Mouse (Mus musculus) stomach, embryonic 16.5 days (tissue): ENCODE measurements around the gene Pla2g1b. TPM values are rescaled to one million over a fixed set of nuclear protein-coding genes. Genes with fewer than 3 reads are reported as not detected.
"Not testable (repeated sequence)": the region's sequence is repeated elsewhere in the genome, so short reads cannot be mapped to it uniquely, and the experiment has no call there.

Experiments used
- ATAC-seq: fragments of 200-750 bp; cut with Nextera tagmentation; 2 replicates; pipeline ENCODE4 v1.8.0; 2017; ENCODE audit warnings: moderate number of reproducible peaks, moderate TSS enrichment; ENCODE audit not compliant: insufficient read depth, low FRiP score
- H3K27ac ChIP-seq: fragments of 300-500 bp; sonication (generic); 2 replicates; pipeline ENCODE4 v1.5.1; 2014; ENCODE audit warnings: low read length
- H3K27me3 ChIP-seq: fragments of 300-500 bp; sonication (generic); 2 replicates; pipeline ENCODE4 v1.6.1; 2014; ENCODE audit warnings: low read length, control low read depth, mixed read lengths; ENCODE audit not compliant: control insufficient read depth, insufficient read depth
- H3K36me3 ChIP-seq: fragments of 300-500 bp; sonication (generic); 2 replicates; pipeline ENCODE4 v1.6.1; 2014; ENCODE audit warnings: low read length; ENCODE audit not compliant: control insufficient read depth, insufficient read depth
- H3K4me1 ChIP-seq: fragments of 300-500 bp; sonication (generic); 2 replicates; pipeline ENCODE4 v1.6.1; 2014; ENCODE audit warnings: low read length, control low read depth, mixed read lengths; ENCODE audit not compliant: control insufficient read depth, insufficient read depth
- H3K4me2 ChIP-seq: fragments of 300-500 bp; sonication (generic); 2 replicates; pipeline ENCODE4 v1.6.1; 2014; ENCODE audit warnings: low read depth, low read length, mixed read lengths
- H3K4me3 ChIP-seq: fragments of 300-500 bp; sonication (generic); replicated peaks from 2 replicates; pipeline ENCODE4 v1.5.1; 2014; ENCODE audit warnings: mild to moderate bottlenecking, low read length
- H3K9ac ChIP-seq: fragments of 300-500 bp; sonication (generic); 2 replicates; pipeline ENCODE4 v1.6.1; 2014; ENCODE audit warnings: low read length
- H3K9me3 ChIP-seq: fragments of 300-500 bp; sonication (generic); replicated peaks from 2 replicates; pipeline ENCODE4 v1.6.1; 2016; ENCODE audit warnings: low read length, control low read depth; ENCODE audit not compliant: control insufficient read depth
- WGBS: fragments of 180-500 bp; shearing (Covaris S2); extraction: QIAGEN DNeasy Blood & Tissue Kit; methylation state at CpG from one replicate; pipeline ENCODE4 v1.1.7; 2014; 5-methylcytosine and 5-hydroxymethylcytosine counted together
- polyA plus RNA-seq: library from polyadenylated mRNA; unstranded; fragments of >200 nt; fragmentation: Nextera tagmentation; extraction: Ambion mirVana; gene quantifications from 2 replicates; pipeline ENCODE4 v1.2.1, GENCODE M21; 2015

Pla2g1b gene
- polyA plus RNA-seq, 1 experiment from 2014 or later, result 16.6 TPM

GRCm38 (mm10) chr5:115495618-115496017, 29.6 kb downstream of the Pla2g1b start:
- H3K27me3 ChIP-seq, H3K27ac ChIP-seq, H3K4me2 ChIP-seq, H3K36me3 ChIP-seq, H3K9ac ChIP-seq, H3K4me3 ChIP-seq, ATAC-seq, H3K9me3 ChIP-seq: not testable (repeated sequence)
- 80% methylated on average over 3 of the region's 3 CpGs for WGBS
- peaks cover 21% of the 10 kb centered on the region for H3K4me1 ChIP-seq

- H3K27me3 ChIP-seq, result no peaks in the 10 kb centered on the region
- ATAC-seq, result no peak
- no peak overlapping the region for H3K9ac ChIP-seq
- H3K9me3 ChIP-seq, result no peaks in the 10 kb centered on the region
- H3K36me3 ChIP-seq, result no peaks in the 10 kb centered on the region
- H3K27ac ChIP-seq, result no peak overlapping the region
- H3K4me1 ChIP-seq, result peaks cover 10% of the 10 kb centered on the region
- no peak overlapping the region for H3K4me3 ChIP-seq
- H3K4me2 ChIP-seq, result no peak overlapping the region
- WGBS, result 68% methylated on average over 7 of the region's 7 CpGs
Observed at GRCm38 (mm10) chr5:115497033-115497432, 31.0 kb downstream of the Pla2g1b start.

- H3K9me3 ChIP-seq, result no peaks in the 10 kb centered on the region
- no peak for ATAC-seq
- H3K4me3 ChIP-seq, result no peak overlapping the region
- H3K36me3 ChIP-seq, result no peaks in the 10 kb centered on the region
- 52% methylated on average over 9 of the region's 9 CpGs for WGBS
- no peak overlapping the region for H3K4me2 ChIP-seq
- peaks cover 6% of the 10 kb centered on the region for H3K4me1 ChIP-seq
- no peak overlapping the region for H3K9ac ChIP-seq
- no peak overlapping the region for H3K27ac ChIP-seq
- H3K27me3 ChIP-seq, result no peaks in the 10 kb centered on the region
Observed at GRCm38 (mm10) chr5:115498307-115499240, 32.5 kb downstream of the Pla2g1b start.

GRCm38 (mm10) chr5:115500383-115500935, 34.4 kb downstream of the Pla2g1b start:
- Histone ChIP-seq H3K4me2 (no peak overlapping the region), H3K36me3 (no peaks in the 10 kb centered on the region), H3K4me1 (no peaks in the 10 kb centered on the region), H3K27ac (no peak overlapping the region; the same call in 1 of the 2 replicates), H3K9me3 (no peaks in the 10 kb centered on the region), H3K27me3 (no peaks in the 10 kb centered on the region), H3K9ac (no peak overlapping the region), H3K4me3 (no peak overlapping the region)
- ATAC-seq, result no peak
- WGBS, result 80% methylated on average over 12 of the region's 12 CpGs

- Histone ChIP-seq H3K4me2 (no peak overlapping the region), H3K9ac (no peak overlapping the region), H3K4me1 (peaks cover 10% of the 10 kb centered on the region), H3K4me3 (no peak overlapping the region), H3K27me3 (no peaks in the 10 kb centered on the region), H3K36me3 (no peaks in the 10 kb centered on the region), H3K27ac (no peak overlapping the region), H3K9me3 (no peaks in the 10 kb centered on the region)
- ATAC-seq, result no peak
- 55% methylated on average over 12 of the region's 12 CpGs for WGBS
Observed at GRCm38 (mm10) chr5:115503035-115503434, 37.0 kb downstream of the Pla2g1b start.

GRCm38 (mm10) chr5:115505617-115506016, 39.6 kb downstream of the Pla2g1b start:
- 66% methylated on average over 4 of the region's 4 CpGs for WGBS
- ATAC-seq, result not testable (repeated sequence)

GRCm38 (mm10) chr5:115506454-115507201, 40.6 kb downstream of the Pla2g1b start, which contains the start of gene Pxn:
Pxn (plus strand) TSS chr5:115506676.
- peak; percentile 86 for ATAC-seq

More at GRCm38 (mm10) chr5:115505617-115506016, 39.6 kb downstream of the Pla2g1b start:
- H3K27ac ChIP-seq, H3K27me3 ChIP-seq, H3K36me3 ChIP-seq, H3K9ac ChIP-seq, H3K4me2 ChIP-seq, H3K9me3 ChIP-seq, H3K4me3 ChIP-seq: not testable (repeated sequence)
- peaks cover 31% of the 10 kb centered on the region for H3K4me1 ChIP-seq

GRCm38 (mm10) chr5:115507267-115507980, 41.4 kb downstream of the Pla2g1b start:
- H3K9ac ChIP-seq, result peak overlapping the region; percentile 95
- H3K27me3 ChIP-seq, result no peaks in the 10 kb centered on the region
- no peaks in the 10 kb centered on the region for H3K9me3 ChIP-seq
- ATAC-seq, result 0 out of 2 replicates have a peak, but pooled peaks have one; percentile 6
- WGBS, result 21% methylated on average over 12 of the region's 12 CpGs
- peak overlapping the region; percentile 93 for H3K4me3 ChIP-seq
- peak overlapping the region; percentile 96 for H3K4me2 ChIP-seq
- H3K36me3 ChIP-seq, result no peaks in the 10 kb centered on the region
- peaks cover 31% of the 10 kb centered on the region for H3K4me1 ChIP-seq
- H3K27ac ChIP-seq, result peak overlapping the region; percentile 77

More at GRCm38 (mm10) chr5:115506454-115507201, 40.6 kb downstream of the Pla2g1b start, which contains the start of gene Pxn:
- H3K9ac ChIP-seq, result peak within 1 kb of the TSS; percentile 95
- peak within 1 kb of the TSS; percentile 96 for H3K4me2 ChIP-seq
- H3K4me3 ChIP-seq, result peak within 1 kb of the TSS; percentile 93
- peaks cover 31% of the 10 kb centered on the region for H3K4me1 ChIP-seq
- peak within 1 kb of the TSS; percentile 77 for H3K27ac ChIP-seq
- H3K27me3 ChIP-seq, result no peaks in the 10 kb centered on the region
- H3K9me3 ChIP-seq, result no peaks in the 10 kb centered on the region
- WGBS, result under 1% methylated on average over 61 of the region's 74 CpGs
- H3K36me3 ChIP-seq, result no peaks in the 10 kb centered on the region
